Mouse (Mus musculus) ZHBTc4 (cell line): Measurements from ENCODE around the gene Selenos.

ENCODE experiments used
- DNase-seq: peaks from one replicate; pipeline ENCODE4 v3.0.0-alpha.2; 2011; ENCODE audit warnings: low read depth, low spot score

The Selenos gene

GRCm38 (mm10) chr7:66084546-66084945 is 5.1 kb downstream of the Selenos start:
- no peak for DNase-seq

GRCm38 (mm10) chr7:66087652-66088051 is 8.2 kb downstream of the Selenos start:
- no peak for DNase-seq

GRCm38 (mm10) chr7:66088077-66088476 is 8.6 kb downstream of the Selenos start:
- no peak for DNase-seq

- no peak for DNase-seq
Measured at GRCm38 (mm10) chr7:66090676-66091190, 11.3 kb downstream of the Selenos start.

GRCm38 (mm10) chr7:66091553-66091952 is 12.1 kb downstream of the Selenos start:
- DNase-seq = no peak

GRCm38 (mm10) chr7:66092656-66093055 is 13.2 kb downstream of the Selenos start:
- no peak for DNase-seq

- no peak for DNase-seq
Measured at GRCm38 (mm10) chr7:66094141-66094540, 14.7 kb downstream of the Selenos start.

GRCm38 (mm10) chr7:66098803-66099202 is 19.4 kb downstream of the Selenos start:
- DNase-seq = no peak

- peak; percentile 51 for DNase-seq
Measured at GRCm38 (mm10) chr7:66101866-66102265, 22.4 kb downstream of the Selenos start.

- no peak for DNase-seq
Measured at GRCm38 (mm10) chr7:66104531-66104930, 25.1 kb downstream of the Selenos start.

GRCm38 (mm10) chr7:66105771-66106170 is 26.3 kb downstream of the Selenos start:
- DNase-seq = no peak

GRCm38 (mm10) chr7:66106581-66107056 is 27.2 kb downstream of the Selenos start:
- DNase-seq = no peak

- DNase-seq = no peak
Measured at GRCm38 (mm10) chr7:66107206-66107605, 27.8 kb downstream of the Selenos start.

GRCm38 (mm10) chr7:66107930-66108329 is 28.5 kb downstream of the Selenos start:
- DNase-seq = peak; percentile 48

GRCm38 (mm10) chr7:66108961-66109854 is 29.8 kb downstream of the Selenos start, which contains the start of gene Chsy1:
Chsy1 (plus strand) TSS chr7:66109515.
- peak; percentile 95 for DNase-seq

GRCm38 (mm10) chr7:66109855-66110635 is 30.6 kb downstream of the Selenos start:
- peak; percentile 59 for DNase-seq

- DNase-seq = peak; percentile 51
Measured at GRCm38 (mm10) chr7:66110636-66111112, 31.2 kb downstream of the Selenos start.

- no peak for DNase-seq
Measured at GRCm38 (mm10) chr7:66111211-66111610, 31.8 kb downstream of the Selenos start.

GRCm38 (mm10) chr7:66113561-66113960 is 34.1 kb downstream of the Selenos start:
- no peak for DNase-seq

- no peak for DNase-seq
Measured at GRCm38 (mm10) chr7:66115821-66116343, 36.4 kb downstream of the Selenos start.

GRCm38 (mm10) chr7:66116906-66117482 is 37.5 kb downstream of the Selenos start:
- no peak for DNase-seq
